ENCODE assay signal across 9 mouse cellular contexts in the genomic region with DNA sequence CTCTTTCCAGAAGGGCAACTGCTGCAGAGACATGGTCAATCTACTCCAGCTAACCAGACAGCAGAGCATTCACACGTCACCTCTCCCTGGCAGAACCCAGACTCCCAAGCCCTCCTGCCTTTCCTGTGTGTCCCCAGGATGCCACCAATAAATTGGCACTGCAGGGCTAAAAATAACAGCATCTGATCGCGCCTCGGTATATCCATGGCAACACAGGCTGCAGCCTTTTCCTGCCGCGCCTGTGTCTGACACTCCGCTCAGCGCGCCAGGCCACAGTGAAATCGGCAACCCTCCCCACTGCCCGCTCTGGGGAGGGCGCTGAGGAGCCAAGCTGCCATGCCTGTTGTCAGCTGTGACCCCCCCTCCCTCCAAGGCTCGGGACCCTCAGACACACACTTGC.
DNase-seq lines count a peak whose midpoint lies in the region; ATAC-seq lines count a peak whose summit lies in the region.
"Had no signal": no experiment of that assay in that cellular context is flagged by ENCODE, and none has a peak within 500 bp of the region (broad histone marks: within the 10 kb centered on the region; RNA-seq: fewer than 3 reads in every experiment).

No protein-coding gene starts in this region.

- H3K36me3 ChIP-seq in heart, embryonic 16.5 days (ENCODE audit: control insufficient read depth, insufficient read depth) = no peaks in the 10 kb centered on the region
- no peaks in the 10 kb centered on the region for H3K36me3 ChIP-seq in neural tube, embryonic 14.5 days (ENCODE audit: control insufficient read depth, insufficient read depth, low read length)
- H3K36me3 ChIP-seq: G1E had no signal

- intact Hi-C loops in heart, postnatal 25 days (cut with DNase I) = loop anchor here (1.0 to 10.0 kb wide), 3 partner anchors 32 to 353 kb away; no protein-coding TSS in a partner anchor

- H3K9me3 ChIP-seq in heart, embryonic 16.5 days (replicated peaks; ENCODE audit: control insufficient read depth, low read length) = no peaks in the 10 kb centered on the region
- no peaks in the 10 kb centered on the region for H3K9me3 ChIP-seq in neural tube, embryonic 14.5 days (ENCODE audit: control insufficient read depth, low read length)
- H3K9me3 ChIP-seq: G1E had no signal

- peak overlapping the region; percentile 49 for H3K4me2 ChIP-seq in heart, embryonic 16.5 days (ENCODE audit: low read depth, low read length)
- no peak overlapping the region; the same call in 1 of the 2 replicates for H3K4me2 ChIP-seq in neural tube, embryonic 14.5 days (ENCODE audit: low read depth, low read length)

- peak overlapping the region; percentile 15; the same call in 1 of the 2 replicates for H3K4me3 ChIP-seq in heart, embryonic 16.5 days (ENCODE audit: low read length)
- H3K4me3 ChIP-seq in neural tube, embryonic 14.5 days (ENCODE audit: low read depth, low read length) = no peak overlapping the region

- WGBS in heart, embryonic 16.5 days = 9% methylated on average over 13 of the region's 13 CpGs
- WGBS in neural tube, embryonic 14.5 days = 7% methylated on average over 13 of the region's 13 CpGs

- peaks cover 3% of the 10 kb centered on the region; the same call in 1 of the 2 replicates for H3K27me3 ChIP-seq in heart, embryonic 16.5 days (ENCODE audit: control insufficient read depth, insufficient read depth, low read length)
- no peaks in the 10 kb centered on the region for H3K27me3 ChIP-seq in neural tube, embryonic 14.5 days (ENCODE audit: control insufficient read depth, insufficient read depth, low read length)

- no peak for ATAC-seq in heart, embryonic 16.5 days (replicated peaks; ENCODE audit: extremely low read depth, insufficient read depth, low FRiP score)
- ATAC-seq in neural tube, embryonic 14.5 days (ENCODE audit: low read depth) = peak; percentile 74

- H3K9ac ChIP-seq in heart, embryonic 16.5 days (ENCODE audit: low read length) = no peak overlapping the region
- no peak overlapping the region for H3K9ac ChIP-seq in neural tube, embryonic 14.5 days (replicated peaks; ENCODE audit: low read depth, low read length)

- H3K27ac ChIP-seq in heart, embryonic 16.5 days (ENCODE audit: low read length) = no peak overlapping the region
- H3K27ac ChIP-seq in neural tube, embryonic 14.5 days (ENCODE audit: low read depth, low read length) = peak overlapping the region; percentile 48; the same call in 1 of the 2 replicates

- DNase-seq in heart, postnatal 25 days (ENCODE audit: low spot score) = no peak
- peak; percentile 52 for DNase-seq in cerebellum, adult 11-12 months
- peak; percentile 14 for DNase-seq in forelimb bud, embryonic 11.5 days (ENCODE audit: low read depth, low spot score)
- DNase-seq in layer of hippocampus, postnatal 36 days = peak; percentile 59 to 71
- no peak for DNase-seq in yolk sac, embryonic 10.5 days (ENCODE audit: low spot score)
- DNase-seq in liver = no peak

- peaks cover 11% of the 10 kb centered on the region for H3K4me1 ChIP-seq in heart, embryonic 16.5 days (ENCODE audit: control insufficient read depth, insufficient read depth, low read length)
- peaks cover 23% of the 10 kb centered on the region; the same call in 1 of the 2 replicates for H3K4me1 ChIP-seq in neural tube, embryonic 14.5 days (ENCODE audit: control insufficient read depth, insufficient read depth, low read length)

Comparison
In these comparisons a context has a peak if more than half of its experiments do, and no peak if none do; other contexts are left out.
1. DNase-seq: peak in cerebellum, adult 11-12 months (single experiment), forelimb bud, embryonic 11.5 days (single experiment) and layer of hippocampus, postnatal 36 days (2 of 2); none in heart, postnatal 25 days (single experiment), yolk sac, embryonic 10.5 days (single experiment) and liver (single experiment).